Mouse (Mus musculus): ENCODE results near the gene Hc.

Hc gene

GRCm38 (mm10) chr2:35061338-35061737 is at the start of gene Hc:
Gene Hc, minus strand, starts transcription at chr2:35061438.
- no peak for DNase-seq (ENCODE audit: low spot score in 2 of 2)

GRCm38 (mm10) chr2:35110521-35110920 is 49.3 kb upstream of the Hc start:
- DNase-seq (ENCODE audit: low spot score in 2 of 2): no peak

- no peak for DNase-seq (ENCODE audit: low spot score in 2 of 2)
These were observed 48.7 kb upstream of the Hc start for GRCm38 (mm10) chr2:35109924-35110304.

- peak; percentile 94 for DNase-seq (ENCODE audit: low spot score in 2 of 2)
These were observed 48.1 kb upstream of the Hc start, which contains the start of gene Cntrl for GRCm38 (mm10) chr2:35109141-35109923. Gene Cntrl, plus strand, starts transcription at chr2:35109492.

GRCm38 (mm10) chr2:35108712-35109111 is 47.5 kb upstream of the Hc start:
- peak; percentile 38 to 52 for DNase-seq (ENCODE audit: low spot score in 2 of 2)

- DNase-seq (ENCODE audit: low spot score in 2 of 2): no peak
These were observed 46.9 kb upstream of the Hc start for GRCm38 (mm10) chr2:35107984-35108635.

- DNase-seq (ENCODE audit: low spot score in 2 of 2): no peak
These were observed 43.6 kb upstream of the Hc start for GRCm38 (mm10) chr2:35104843-35105242.

- DNase-seq (ENCODE audit: low spot score in 2 of 2): no peak
These were observed 42.3 kb upstream of the Hc start for GRCm38 (mm10) chr2:35103558-35103957.

- DNase-seq (ENCODE audit: low spot score in 2 of 2): no peak
These were observed 41.5 kb upstream of the Hc start for GRCm38 (mm10) chr2:35102777-35103176.

- no peak for DNase-seq (ENCODE audit: low spot score in 2 of 2)
These were observed 40.2 kb upstream of the Hc start, which contains the start of gene AI182371 for GRCm38 (mm10) chr2:35101443-35101842. Gene AI182371, minus strand, starts transcription at chr2:35101543.

- DNase-seq (ENCODE audit: low spot score in 2 of 2): no peak
These were observed 39.3 kb upstream of the Hc start for GRCm38 (mm10) chr2:35100529-35100928.

- DNase-seq (ENCODE audit: low spot score in 2 of 2): peak in 1 of 2 experiments; percentile 26
These were observed 26.2 kb upstream of the Hc start for GRCm38 (mm10) chr2:35087418-35087817.

- no peak for DNase-seq (ENCODE audit: low spot score in 2 of 2)
These were observed 17.9 kb upstream of the Hc start for GRCm38 (mm10) chr2:35079166-35079565.

GRCm38 (mm10) chr2:35074328-35074727 is 13.1 kb upstream of the Hc start:
- no peak for DNase-seq (ENCODE audit: low spot score in 2 of 2)

GRCm38 (mm10) chr2:35072547-35072946 is 11.3 kb upstream of the Hc start:
- DNase-seq (ENCODE audit: low spot score in 2 of 2): no peak

GRCm38 (mm10) chr2:35070275-35070674 is 9.0 kb upstream of the Hc start:
- no peak for DNase-seq (ENCODE audit: low spot score in 2 of 2)

- no peak for DNase-seq (ENCODE audit: low spot score in 2 of 2)
These were observed 7.9 kb upstream of the Hc start for GRCm38 (mm10) chr2:35069124-35069523.

- no peak for DNase-seq (ENCODE audit: low spot score in 2 of 2)
These were observed 5.9 kb upstream of the Hc start for GRCm38 (mm10) chr2:35067117-35067516.

GRCm38 (mm10) chr2:35066525-35067082 is 5.4 kb upstream of the Hc start:
- DNase-seq (ENCODE audit: low spot score in 2 of 2): no peak

- no peak for DNase-seq (ENCODE audit: low spot score in 2 of 2)
These were observed 2.2 kb upstream of the Hc start for GRCm38 (mm10) chr2:35063333-35064030.

- no peak for DNase-seq (ENCODE audit: low spot score in 2 of 2)
These were observed 341 bp downstream of the Hc start for GRCm38 (mm10) chr2:35060897-35061296.

GRCm38 (mm10) chr2:35060256-35060655 is 982 bp downstream of the Hc start:
- DNase-seq (ENCODE audit: low spot score in 2 of 2): no peak
